Mouse (Mus musculus): Measurements from ENCODE around the gene Slc2a5.

DNA sequence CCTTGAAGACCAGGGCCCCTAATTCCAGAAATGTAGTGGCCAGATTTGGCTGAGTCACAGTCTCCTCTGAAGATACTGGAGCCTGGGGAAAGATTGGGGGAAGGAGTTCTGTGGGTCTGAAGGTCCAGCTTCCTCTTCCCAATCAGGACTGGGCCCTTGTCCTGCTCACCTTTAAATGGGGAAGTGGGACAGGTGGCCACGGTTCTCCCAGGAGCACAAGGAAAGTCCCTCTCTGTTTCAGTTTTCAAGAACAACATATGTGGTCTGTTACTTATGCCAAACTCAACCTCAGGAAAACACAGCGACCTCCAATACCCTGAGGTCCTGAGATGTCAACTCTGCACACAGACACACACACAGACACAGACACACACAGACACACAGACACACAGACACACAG is 40.4 kb upstream of the Slc2a5 start:
- TF ChIP-seq CTCF (IDR thresholded peaks at IDR 0.05; ENCODE audit: control insufficient read depth, insufficient read depth, low read length) (no peak), POLR2A (IDR thresholded peaks at IDR 0.05; ENCODE audit: borderline replicate concordance, control insufficient read depth, low read depth, low read length) (no peak)

All from bone marrow, adult 2 months (tissue).